Mouse (Mus musculus): Measurements from ENCODE around the gene Srgap3. TPM values are rescaled to one million over a fixed set of nuclear protein-coding genes. Genes with fewer than 3 reads are reported as not detected.
A peak's percentile ranks its signal among the peaks of the same experiment; 100 is the strongest.

Gene Srgap3
- polyA plus RNA-seq, 1 experiment from 2014 or later = 3.5 TPM

DNA sequence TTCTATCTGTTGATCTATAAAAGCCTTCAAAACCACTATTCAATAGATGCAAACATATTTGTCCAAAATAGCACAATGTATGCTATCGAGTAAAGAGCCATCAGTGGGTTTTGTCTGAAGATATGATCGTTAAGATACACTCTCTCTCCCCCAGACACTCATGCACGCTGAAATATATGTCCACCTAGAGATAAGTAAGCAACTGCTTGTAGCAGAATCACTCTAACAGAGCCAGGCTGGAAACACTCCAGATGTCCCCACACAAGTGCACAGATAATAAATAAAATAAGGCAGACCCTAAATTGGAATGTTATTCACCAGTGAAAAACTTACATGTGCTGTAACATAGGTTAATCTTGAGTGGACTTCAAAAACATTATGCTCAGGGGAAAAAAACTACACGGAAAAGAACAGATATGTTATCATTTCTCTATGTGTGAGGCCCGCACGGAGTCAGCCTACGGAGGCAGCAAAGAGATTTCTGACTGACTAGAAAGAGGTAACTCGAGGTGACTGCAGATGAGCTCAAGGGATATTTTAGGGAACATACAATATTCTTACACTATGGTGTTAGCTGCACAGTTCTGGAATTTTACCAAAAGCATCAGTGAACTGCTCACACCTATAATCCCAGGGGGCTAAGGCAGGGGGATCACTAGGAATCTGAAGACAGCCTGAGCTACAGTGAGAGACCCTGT, 39.0 kb downstream of the Srgap3 start:
- Histone ChIP-seq H3K9ac (ENCODE audit: low read depth, low read length) (no peak overlapping the region), H3K4me1 (replicated peaks; ENCODE audit: control insufficient read depth, insufficient read depth, low read length) (peaks cover 14% of the 10 kb centered on the region), H3K4me3 (ENCODE audit: low read depth, low read length) (no peak overlapping the region), H3K27ac (ENCODE audit: low read depth, low read length) (no peak overlapping the region), H3K4me2 (no peak overlapping the region), H3K9me3 (ENCODE audit: control insufficient read depth, low read length) (no peaks in the 10 kb centered on the region), H3K27me3 (replicated peaks; ENCODE audit: control insufficient read depth, insufficient read depth, low read length) (no peaks in the 10 kb centered on the region), H3K36me3 (ENCODE audit: control insufficient read depth, insufficient read depth, low read length) (no peaks in the 10 kb centered on the region)
- no peak for DNase-seq (ENCODE audit: low spot score)
- WGBS = 41% methylated on average over 8 of the region's 8 CpGs
- peak; percentile 56 for ATAC-seq (replicated peaks; ENCODE audit: low FRiP score)

DNA sequence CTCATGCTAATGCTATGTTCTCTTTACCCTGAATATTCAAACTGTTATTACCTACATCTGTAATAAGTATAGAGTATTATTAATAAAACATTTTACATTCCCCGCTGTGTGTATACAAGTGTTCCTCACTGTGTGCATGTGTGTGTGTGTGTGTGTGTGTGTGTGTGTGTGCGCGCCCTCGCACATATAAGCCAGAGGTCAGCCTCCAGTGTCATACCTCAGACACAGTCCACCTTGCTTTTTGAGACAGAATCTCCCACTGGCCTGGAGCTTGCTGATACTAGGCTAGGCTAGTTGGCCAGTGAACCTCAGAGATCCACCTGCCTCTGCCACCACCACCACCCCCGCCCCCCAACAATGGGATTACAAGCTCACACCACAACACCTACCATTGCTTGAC, 43.3 kb downstream of the Srgap3 start:
- H3K4me3 ChIP-seq (ENCODE audit: low read depth, low read length) = no peak overlapping the region
- H3K4me2 ChIP-seq = no peak overlapping the region
- peaks cover 31% of the 10 kb centered on the region for H3K4me1 ChIP-seq (replicated peaks; ENCODE audit: control insufficient read depth, insufficient read depth, low read length)
- H3K9ac ChIP-seq (ENCODE audit: low read depth, low read length) = no peak overlapping the region
- no peak overlapping the region for H3K27ac ChIP-seq (ENCODE audit: low read depth, low read length)
- no peaks in the 10 kb centered on the region for H3K9me3 ChIP-seq (ENCODE audit: control insufficient read depth, low read length)
- H3K36me3 ChIP-seq (ENCODE audit: control insufficient read depth, insufficient read depth, low read length) = no peaks in the 10 kb centered on the region
- WGBS = 90% methylated on average over 5 of the region's 5 CpGs
- DNase-seq (ENCODE audit: low spot score) = no peak
- no peaks in the 10 kb centered on the region for H3K27me3 ChIP-seq (replicated peaks; ENCODE audit: control insufficient read depth, insufficient read depth, low read length)
- no peak for ATAC-seq (replicated peaks; ENCODE audit: low FRiP score)

DNA sequence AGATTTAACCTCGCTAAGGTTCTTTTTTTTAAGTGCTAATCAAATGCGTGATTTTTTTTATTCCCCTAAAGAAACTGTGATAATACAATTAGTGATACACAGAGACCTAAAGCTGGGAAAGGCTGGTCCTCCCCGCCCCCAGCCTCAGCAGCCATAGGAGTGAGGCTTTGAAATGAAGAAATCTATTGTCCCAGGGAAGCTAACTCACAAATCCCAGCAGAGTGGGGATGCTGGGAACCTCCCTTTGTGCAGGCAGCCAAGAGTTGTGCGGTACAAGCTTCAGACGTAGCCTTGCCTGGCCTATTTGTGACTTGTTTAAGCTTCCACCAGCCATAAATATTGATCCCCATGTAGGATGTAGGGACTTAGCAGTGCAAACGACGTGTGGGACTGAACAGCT, 43.8 kb downstream of the Srgap3 start:
- no peak for DNase-seq (ENCODE audit: low spot score)
- Histone ChIP-seq H3K9ac (ENCODE audit: low read depth, low read length) (no peak overlapping the region), H3K4me3 (ENCODE audit: low read depth, low read length) (no peak overlapping the region), H3K36me3 (ENCODE audit: control insufficient read depth, insufficient read depth, low read length) (no peaks in the 10 kb centered on the region), H3K4me1 (replicated peaks; ENCODE audit: control insufficient read depth, insufficient read depth, low read length) (peaks cover 29% of the 10 kb centered on the region), H3K9me3 (ENCODE audit: control insufficient read depth, low read length) (no peaks in the 10 kb centered on the region), H3K27me3 (replicated peaks; ENCODE audit: control insufficient read depth, insufficient read depth, low read length) (no peaks in the 10 kb centered on the region), H3K27ac (ENCODE audit: low read depth, low read length) (0 out of 2 replicates have a peak overlapping the region, but pooled peaks have one; percentile 16), H3K4me2 (no peak overlapping the region)
- 20% methylated on average over 7 of the region's 7 CpGs for WGBS
- ATAC-seq (replicated peaks; ENCODE audit: low FRiP score) = no peak

DNA sequence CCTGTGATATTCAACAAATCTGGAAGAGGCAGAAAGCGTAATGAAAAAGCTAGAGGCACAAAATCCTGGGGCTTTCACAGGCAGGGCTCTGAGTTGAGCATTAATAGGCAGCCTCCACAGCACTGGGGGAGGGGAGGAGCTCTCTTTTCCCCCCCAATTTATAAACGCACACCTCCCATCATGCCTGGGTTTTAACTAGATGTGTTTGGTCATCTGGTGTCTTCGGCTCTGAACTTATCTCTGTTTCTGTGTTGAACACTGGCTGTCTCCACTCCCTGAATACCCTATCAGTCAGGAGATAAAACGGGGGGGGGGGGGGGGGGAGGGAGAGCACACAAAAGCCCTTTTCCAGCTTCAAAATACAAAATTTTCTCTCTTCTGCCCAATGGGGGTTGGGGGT, 44.3 kb downstream of the Srgap3 start:
- no peak for DNase-seq (ENCODE audit: low spot score)
- peak overlapping the region; percentile 22; the same call in 1 of the 2 replicates for H3K4me2 ChIP-seq
- 15% methylated on average over 3 of the region's 4 CpGs for WGBS

DNA sequence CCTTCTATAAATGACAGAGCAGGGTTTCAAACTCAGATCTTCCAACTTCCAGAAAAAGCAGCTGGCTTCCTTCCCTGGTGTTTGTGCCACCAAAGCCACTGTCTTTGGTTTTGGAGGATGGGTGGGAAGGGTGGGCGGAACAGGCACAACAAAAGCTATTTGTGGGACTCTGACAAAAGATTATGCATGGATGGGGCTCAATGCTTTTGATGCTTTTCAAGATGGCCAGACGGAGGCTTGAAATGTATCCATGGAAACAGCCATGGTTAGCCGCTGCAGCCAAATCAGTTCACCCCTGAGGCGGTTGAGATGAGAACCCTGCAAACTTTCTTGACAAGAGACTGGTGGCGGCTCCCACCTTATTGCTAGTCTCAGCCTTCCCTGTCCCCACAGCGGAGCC, 46.8 kb downstream of the Srgap3 start:
- Histone ChIP-seq H3K9me3 (ENCODE audit: control insufficient read depth, low read length) (no peaks in the 10 kb centered on the region), H3K4me3 (ENCODE audit: low read depth, low read length) (no peak overlapping the region), H3K9ac (ENCODE audit: low read depth, low read length) (no peak overlapping the region), H3K27ac (ENCODE audit: low read depth, low read length) (no peak overlapping the region), H3K36me3 (ENCODE audit: control insufficient read depth, insufficient read depth, low read length) (no peaks in the 10 kb centered on the region), H3K4me1 (replicated peaks; ENCODE audit: control insufficient read depth, insufficient read depth, low read length) (peaks cover 33% of the 10 kb centered on the region), H3K4me2 (no peak overlapping the region), H3K27me3 (replicated peaks; ENCODE audit: control insufficient read depth, insufficient read depth, low read length) (no peaks in the 10 kb centered on the region)
- ATAC-seq (replicated peaks; ENCODE audit: low FRiP score) (no peak), DNase-seq (ENCODE audit: low spot score) (no peak)
- 89% methylated on average over 6 of the region's 6 CpGs for WGBS

More for the DNA sequence above, 44.3 kb downstream of the Srgap3 start:
- Histone ChIP-seq H3K4me1 (replicated peaks; ENCODE audit: control insufficient read depth, insufficient read depth, low read length) (peaks cover 27% of the 10 kb centered on the region), H3K27ac (ENCODE audit: low read depth, low read length) (no peak overlapping the region), H3K4me3 (ENCODE audit: low read depth, low read length) (no peak overlapping the region), H3K27me3 (replicated peaks; ENCODE audit: control insufficient read depth, insufficient read depth, low read length) (no peaks in the 10 kb centered on the region), H3K9me3 (ENCODE audit: control insufficient read depth, low read length) (no peaks in the 10 kb centered on the region), H3K9ac (ENCODE audit: low read depth, low read length) (no peak overlapping the region), H3K36me3 (ENCODE audit: control insufficient read depth, insufficient read depth, low read length) (no peaks in the 10 kb centered on the region)
- peak; percentile 77 for ATAC-seq (replicated peaks; ENCODE audit: low FRiP score)

DNA sequence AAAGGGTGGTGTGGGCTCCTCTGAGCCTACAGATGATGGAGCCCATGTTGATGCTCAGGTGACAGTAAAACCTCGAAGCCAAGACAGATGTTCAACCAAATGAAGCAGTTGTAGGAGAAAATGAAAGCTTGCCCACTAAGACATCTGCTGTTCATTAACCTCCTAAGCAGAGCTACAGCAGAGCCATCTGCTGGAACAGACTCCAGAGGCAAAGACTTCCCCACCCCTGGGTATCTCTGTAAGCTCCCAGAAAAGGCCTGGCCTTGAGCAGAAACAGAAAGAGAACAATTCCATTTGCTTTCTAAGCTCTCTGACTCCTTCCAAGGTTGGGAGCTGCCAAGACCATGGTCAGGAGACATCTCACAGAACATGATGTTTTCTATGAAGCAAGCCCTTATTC, 47.4 kb downstream of the Srgap3 start:
- Histone ChIP-seq H3K36me3 (ENCODE audit: control insufficient read depth, insufficient read depth, low read length) (no peaks in the 10 kb centered on the region), H3K27ac (ENCODE audit: low read depth, low read length) (no peak overlapping the region), H3K9me3 (ENCODE audit: control insufficient read depth, low read length) (no peaks in the 10 kb centered on the region), H3K4me3 (ENCODE audit: low read depth, low read length) (no peak overlapping the region), H3K4me1 (replicated peaks; ENCODE audit: control insufficient read depth, insufficient read depth, low read length) (peaks cover 33% of the 10 kb centered on the region), H3K27me3 (replicated peaks; ENCODE audit: control insufficient read depth, insufficient read depth, low read length) (no peaks in the 10 kb centered on the region), H3K4me2 (no peak overlapping the region), H3K9ac (ENCODE audit: low read depth, low read length) (no peak overlapping the region)
- 76% methylated on average over 1 of the region's 1 CpGs for WGBS
- ATAC-seq (replicated peaks; ENCODE audit: low FRiP score) = no peak
- no peak for DNase-seq (ENCODE audit: low spot score)

DNA sequence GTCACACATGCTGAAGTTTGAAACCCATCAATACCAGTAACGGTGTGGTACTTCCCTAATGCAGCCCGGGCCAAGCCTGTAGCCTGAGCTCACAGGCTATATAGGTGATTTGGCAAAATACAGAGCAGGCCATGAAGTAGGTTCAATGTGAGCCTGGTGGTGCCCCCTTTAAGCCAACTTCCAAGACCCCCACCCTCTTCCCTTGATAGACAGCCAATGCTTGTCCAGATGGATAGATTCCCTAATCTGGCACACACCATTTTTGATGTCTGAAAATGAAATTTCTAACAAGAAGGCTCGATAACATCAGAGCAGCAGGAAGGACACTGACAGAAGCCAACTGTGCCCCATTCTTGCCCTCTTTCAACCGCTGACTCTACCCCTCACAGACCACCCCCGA, 47.8 kb downstream of the Srgap3 start:
- Histone ChIP-seq H3K9ac (ENCODE audit: low read depth, low read length) (no peak overlapping the region), H3K4me2 (no peak overlapping the region), H3K4me3 (ENCODE audit: low read depth, low read length) (no peak overlapping the region), H3K27ac (ENCODE audit: low read depth, low read length) (no peak overlapping the region), H3K27me3 (replicated peaks; ENCODE audit: control insufficient read depth, insufficient read depth, low read length) (no peaks in the 10 kb centered on the region), H3K4me1 (replicated peaks; ENCODE audit: control insufficient read depth, insufficient read depth, low read length) (peaks cover 33% of the 10 kb centered on the region), H3K9me3 (ENCODE audit: control insufficient read depth, low read length) (no peaks in the 10 kb centered on the region), H3K36me3 (ENCODE audit: control insufficient read depth, insufficient read depth, low read length) (no peaks in the 10 kb centered on the region)
- ATAC-seq (replicated peaks; ENCODE audit: low FRiP score) = no peak
- no peak for DNase-seq (ENCODE audit: low spot score)
- WGBS = 82% methylated on average over 5 of the region's 5 CpGs

DNA sequence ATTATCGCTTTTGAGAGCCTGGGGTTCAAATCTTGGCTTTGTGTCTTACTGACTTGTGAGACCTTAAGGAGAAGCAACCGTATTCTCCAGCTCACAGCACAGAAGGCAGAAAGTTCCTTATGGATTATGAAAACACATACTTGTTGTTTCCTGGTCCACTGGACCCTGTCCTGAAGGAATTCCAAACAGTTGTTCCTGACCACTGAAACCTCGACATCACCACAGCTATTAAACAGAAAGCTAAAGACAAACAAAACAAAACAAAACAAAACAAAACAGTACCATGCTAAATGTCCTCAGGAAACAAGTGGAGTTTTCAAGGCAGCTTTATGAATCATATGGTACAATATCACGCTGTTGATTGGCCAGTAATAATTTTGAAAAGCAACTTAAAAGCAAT, 48.6 kb downstream of the Srgap3 start:
- WGBS = 78% methylated on average over 4 of the region's 4 CpGs
- Histone ChIP-seq H3K4me2 (no peak overlapping the region), H3K4me3 (ENCODE audit: low read depth, low read length) (no peak overlapping the region), H3K4me1 (replicated peaks; ENCODE audit: control insufficient read depth, insufficient read depth, low read length) (peaks cover 27% of the 10 kb centered on the region), H3K36me3 (ENCODE audit: control insufficient read depth, insufficient read depth, low read length) (no peaks in the 10 kb centered on the region), H3K27me3 (replicated peaks; ENCODE audit: control insufficient read depth, insufficient read depth, low read length) (no peaks in the 10 kb centered on the region), H3K27ac (ENCODE audit: low read depth, low read length) (no peak overlapping the region), H3K9me3 (ENCODE audit: control insufficient read depth, low read length) (no peaks in the 10 kb centered on the region), H3K9ac (ENCODE audit: low read depth, low read length) (no peak overlapping the region)
- no peak for ATAC-seq (replicated peaks; ENCODE audit: low FRiP score)
- no peak for DNase-seq (ENCODE audit: low spot score)

DNA sequence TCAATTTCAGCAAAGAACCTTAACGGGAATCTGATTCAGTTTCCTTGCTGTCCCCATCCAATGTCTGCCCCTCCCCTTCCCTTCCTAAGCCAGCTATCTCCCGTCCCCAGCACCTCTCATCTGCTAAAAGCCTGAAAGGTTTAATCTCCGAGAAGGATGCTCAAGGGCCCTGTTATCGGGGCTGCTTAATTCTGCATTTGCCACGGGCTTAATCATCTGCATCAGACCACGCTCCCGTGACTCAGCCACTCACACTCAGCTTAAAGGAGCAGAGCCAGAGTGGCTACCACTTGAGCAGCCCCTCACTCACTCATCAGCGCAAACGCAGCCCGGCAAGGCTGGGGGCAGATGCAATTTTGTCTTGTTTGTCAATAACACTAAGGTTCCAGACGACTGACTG, 50.7 kb downstream of the Srgap3 start:
- peak; percentile 79 for ATAC-seq (replicated peaks; ENCODE audit: low FRiP score)
- WGBS = 47% methylated on average over 11 of the region's 11 CpGs
- no peak overlapping the region for H3K27ac ChIP-seq (ENCODE audit: low read depth, low read length)

More for the DNA sequence above, 50.7 kb downstream of the Srgap3 start:
- H3K4me1 ChIP-seq (replicated peaks; ENCODE audit: control insufficient read depth, insufficient read depth, low read length) = peaks cover 6% of the 10 kb centered on the region
- H3K27me3 ChIP-seq (replicated peaks; ENCODE audit: control insufficient read depth, insufficient read depth, low read length) = no peaks in the 10 kb centered on the region
- no peak overlapping the region for H3K9ac ChIP-seq (ENCODE audit: low read depth, low read length)
- no peak overlapping the region for H3K4me3 ChIP-seq (ENCODE audit: low read depth, low read length)
- no peak overlapping the region for H3K4me2 ChIP-seq
- H3K9me3 ChIP-seq (ENCODE audit: control insufficient read depth, low read length) = no peaks in the 10 kb centered on the region
- DNase-seq (ENCODE audit: low spot score) = no peak
- no peaks in the 10 kb centered on the region for H3K36me3 ChIP-seq (ENCODE audit: control insufficient read depth, insufficient read depth, low read length)

Data from liver, embryonic 11.5 days (tissue).